Mouse (Mus musculus) gonadal fat pad, adult 2 months (tissue): ENCODE data around the gene Fam196a. TPM values are rescaled to one million over a fixed set of nuclear protein-coding genes. Genes with fewer than 3 reads are reported as not detected.

ENCODE experiments used
- DNase-seq: peaks from one replicate; pipeline ENCODE4 v3.0.0-alpha.2; 2012; ENCODE audit warnings: low read depth
- polyA plus RNA-seq: library from polyadenylated mRNA; depleted of rRNA; stranded (reverse); fragments of >200 nt; gene quantifications from 2 replicates; pipeline ENCODE4 v1.2.3, GENCODE M21; 2012; rRNA removed

The Fam196a gene
- polyA plus RNA-seq, result 0.04 and 0.05 TPM in 2 replicates

GRCm38 (mm10) chr7:134937927-134938609, at the start of gene Fam196a:
TSS of gene Fam196a (minus strand) at chr7:134938430.
- no peak for DNase-seq

GRCm38 (mm10) chr7:134961608-134962007, 23.4 kb upstream of the Fam196a start:
- DNase-seq, result no peak

- no peak for DNase-seq
These were observed 22.6 kb upstream of the Fam196a start for GRCm38 (mm10) chr7:134960871-134961270.

GRCm38 (mm10) chr7:134959086-134959485, 20.9 kb upstream of the Fam196a start:
- DNase-seq, result no peak

GRCm38 (mm10) chr7:134945925-134946716, 7.9 kb upstream of the Fam196a start:
- DNase-seq, result no peak

GRCm38 (mm10) chr7:134943701-134944100, 5.5 kb upstream of the Fam196a start:
- no peak for DNase-seq

GRCm38 (mm10) chr7:134943063-134943462, 4.8 kb upstream of the Fam196a start:
- DNase-seq, result no peak

- DNase-seq, result no peak
These were observed 3.7 kb upstream of the Fam196a start for GRCm38 (mm10) chr7:134941891-134942290.

- no peak for DNase-seq
These were observed 731 bp downstream of the Fam196a start for GRCm38 (mm10) chr7:134937471-134937926.

- no peak for DNase-seq
These were observed 6.3 kb downstream of the Fam196a start for GRCm38 (mm10) chr7:134931886-134932285.

GRCm38 (mm10) chr7:134901992-134902391, 36.2 kb downstream of the Fam196a start:
- no peak for DNase-seq

- DNase-seq, result no peak
These were observed 38.8 kb downstream of the Fam196a start for GRCm38 (mm10) chr7:134899462-134899861.

GRCm38 (mm10) chr7:134894604-134895003, 43.6 kb downstream of the Fam196a start:
- no peak for DNase-seq

GRCm38 (mm10) chr7:134892972-134893371, 45.3 kb downstream of the Fam196a start:
- DNase-seq, result no peak

- DNase-seq, result no peak
These were observed 45.8 kb downstream of the Fam196a start for GRCm38 (mm10) chr7:134892449-134892871.

- no peak for DNase-seq
These were observed 54.7 kb downstream of the Fam196a start for GRCm38 (mm10) chr7:134883516-134883915.

GRCm38 (mm10) chr7:134880431-134880830, 57.8 kb downstream of the Fam196a start:
- no peak for DNase-seq

- no peak for DNase-seq
These were observed 59.2 kb downstream of the Fam196a start for GRCm38 (mm10) chr7:134878985-134879384.

- DNase-seq, result no peak
These were observed 65.2 kb downstream of the Fam196a start for GRCm38 (mm10) chr7:134872981-134873380.

GRCm38 (mm10) chr7:134872511-134872910, 65.7 kb downstream of the Fam196a start:
- DNase-seq, result no peak

GRCm38 (mm10) chr7:134864175-134864574, 74.1 kb downstream of the Fam196a start:
- DNase-seq, result no peak

GRCm38 (mm10) chr7:134862000-134862399, 76.2 kb downstream of the Fam196a start:
- no peak for DNase-seq

- no peak for DNase-seq
These were observed 95.5 kb downstream of the Fam196a start for GRCm38 (mm10) chr7:134842751-134843150.
